Mouse (Mus musculus) testis, adult 2 months (tissue): ENCODE results near the gene Sdcbp2. TPM values are rescaled to one million over a fixed set of nuclear protein-coding genes. Genes with fewer than 3 reads are reported as not detected.

Experiments
- H3K27ac ChIP-seq: fragments of 200-500 bp; 2 replicates; pipeline ENCODE4 v1.5.1; 2012; ENCODE audit warnings: low read depth, low read length; ENCODE audit not compliant: control insufficient read depth, insufficient read depth
- H3K27me3 ChIP-seq: fragments of 200-500 bp; 2 replicates; pipeline ENCODE4 v1.6.1; 2012; ENCODE audit warnings: mild to moderate bottlenecking, low read length, moderate library complexity; ENCODE audit not compliant: control insufficient read depth, insufficient read depth
- H3K36me3 ChIP-seq: fragments of 200-500 bp; 2 replicates; pipeline ENCODE4 v1.6.1; 2012; ENCODE audit warnings: mild to moderate bottlenecking, low read length; ENCODE audit not compliant: control insufficient read depth, insufficient read depth
- H3K4me1 ChIP-seq: fragments of 200-500 bp; 2 replicates; pipeline ENCODE4 v1.6.1; 2012; ENCODE audit warnings: low read length; ENCODE audit not compliant: control insufficient read depth, insufficient read depth
- H3K4me3 ChIP-seq: fragments of 200-500 bp; 2 replicates; pipeline ENCODE4 v1.5.1; 2012; ENCODE audit warnings: low read depth, mild to moderate bottlenecking, low read length, moderate library complexity, mixed read lengths; ENCODE audit not compliant: control insufficient read depth
- CTCF ChIP-seq: fragments of 200-500 bp; IDR thresholded peaks from 2 replicates; pipeline ENCODE4 v1.5.1; 2012; ENCODE audit warnings: low read depth, mild to moderate bottlenecking, inconsistent platforms, low read length, moderate library complexity; ENCODE audit not compliant: control insufficient read depth, insufficient read depth, insufficient replicate concordance
- POLR2A ChIP-seq: fragments of 200-500 bp; IDR thresholded peaks from 2 replicates; pipeline ENCODE4 v1.6.1; 2012; ENCODE audit warnings: low read depth, mild to moderate bottlenecking, inconsistent platforms, low read length, moderate library complexity; ENCODE audit not compliant: control insufficient read depth
- polyA plus RNA-seq: library from polyadenylated mRNA; depleted of rRNA; stranded (reverse); fragments of >200 nt; gene quantifications from 2 replicates; pipeline ENCODE4 v1.2.3, GENCODE M21; 2012

The Sdcbp2 gene
- polyA plus RNA-seq, 1 experiment = 2.0 TPM

- H3K4me3 ChIP-seq = no peak overlapping the region
- H3K27me3 ChIP-seq = no peaks in the 10 kb centered on the region
- no peak for TF ChIP-seq CTCF
- TF ChIP-seq POLR2A = no peak
- H3K27ac ChIP-seq = no peak overlapping the region
- peaks cover 11% of the 10 kb centered on the region for H3K4me1 ChIP-seq
- no peaks in the 10 kb centered on the region for H3K36me3 ChIP-seq
Observed at GRCm38 (mm10) chr2:151573667-151574066, 1.2 kb downstream of the Sdcbp2 start.

GRCm38 (mm10) chr2:151574607-151575006, 2.2 kb downstream of the Sdcbp2 start:
- H3K27ac ChIP-seq = no peak overlapping the region
- peaks cover 11% of the 10 kb centered on the region for H3K4me1 ChIP-seq
- H3K36me3 ChIP-seq = no peaks in the 10 kb centered on the region
- no peaks in the 10 kb centered on the region for H3K27me3 ChIP-seq
- no peak for TF ChIP-seq POLR2A
- no peak for TF ChIP-seq CTCF
- H3K4me3 ChIP-seq = no peak overlapping the region

GRCm38 (mm10) chr2:151575119-151575698, 2.8 kb downstream of the Sdcbp2 start:
- Histone ChIP-seq H3K4me1 (peaks cover 11% of the 10 kb centered on the region), H3K36me3 (no peaks in the 10 kb centered on the region), H3K27me3 (no peaks in the 10 kb centered on the region), H3K4me3 (peak overlapping the region; percentile 80; the same call in 1 of the 2 replicates), H3K27ac (no peak overlapping the region)
- TF ChIP-seq POLR2A (no peak), CTCF (no peak)

- H3K36me3 ChIP-seq = no peaks in the 10 kb centered on the region
- peak overlapping the region; percentile 80 for H3K4me3 ChIP-seq
- TF ChIP-seq POLR2A = peak; percentile 46
- TF ChIP-seq CTCF = no peak
- peaks cover 11% of the 10 kb centered on the region for H3K4me1 ChIP-seq
- peak overlapping the region; percentile 44; the same call in 1 of the 2 replicates for H3K27ac ChIP-seq
- H3K27me3 ChIP-seq = no peaks in the 10 kb centered on the region
Observed at GRCm38 (mm10) chr2:151575699-151576389, 3.4 kb downstream of the Sdcbp2 start.

- H3K27ac ChIP-seq = no peak overlapping the region
- no peaks in the 10 kb centered on the region for H3K36me3 ChIP-seq
- TF ChIP-seq CTCF (no peak), POLR2A (no peak)
- no peak overlapping the region for H3K4me3 ChIP-seq
- H3K27me3 ChIP-seq = no peaks in the 10 kb centered on the region
- H3K4me1 ChIP-seq = peaks cover 9% of the 10 kb centered on the region
Observed at GRCm38 (mm10) chr2:151579183-151579582, 6.8 kb downstream of the Sdcbp2 start.

GRCm38 (mm10) chr2:151580945-151581344, 8.5 kb downstream of the Sdcbp2 start:
- peaks cover 4% of the 10 kb centered on the region; the same call in 1 of the 2 replicates for H3K4me1 ChIP-seq
- no peak for TF ChIP-seq CTCF
- no peak for TF ChIP-seq POLR2A
- no peak overlapping the region for H3K27ac ChIP-seq
- H3K36me3 ChIP-seq = no peaks in the 10 kb centered on the region
- H3K27me3 ChIP-seq = no peaks in the 10 kb centered on the region
- H3K4me3 ChIP-seq = no peak overlapping the region

- TF ChIP-seq CTCF (no peak), POLR2A (no peak)
- Histone ChIP-seq H3K27ac (no peak overlapping the region), H3K27me3 (no peaks in the 10 kb centered on the region), H3K4me1 (no peaks in the 10 kb centered on the region), H3K36me3 (no peaks in the 10 kb centered on the region), H3K4me3 (no peak overlapping the region)
Observed at GRCm38 (mm10) chr2:151585934-151586333, 13.5 kb downstream of the Sdcbp2 start.
